Mouse (Mus musculus): Measurements from ENCODE around the gene 2310079G19Rik.

- TF ChIP-seq CTCF (IDR thresholded peaks at IDR 0.05; ENCODE audit: borderline replicate concordance, insufficient read depth, low read depth, low read length) (no peak), POLR2A (IDR thresholded peaks at IDR 0.05; ENCODE audit: borderline replicate concordance, insufficient read depth, low read length) (no peak)
Measured at GRCm38 (mm10) chr16:88611922-88612321, 15.5 kb downstream of the 2310079G19Rik start, which contains the start of gene Krtap24-1.

Measured in cerebellum, adult 2 months (tissue).